Mouse (Mus musculus) stomach, postnatal 0 days (tissue): ENCODE results near the gene Acvrl1.

ENCODE experiments used
- CTCF ChIP-seq: IDR thresholded peaks from 2 replicates; pipeline ENCODE4 v1.5.1; 2016; ENCODE audit warnings: antibody characterized with exemption, low read depth, mild to moderate bottlenecking, moderate library complexity
- EP300 ChIP-seq: optimal IDR thresholded peaks from 2 replicates; pipeline ENCODE3; 2016; ENCODE audit warnings: antibody characterized with exemption

DNA sequence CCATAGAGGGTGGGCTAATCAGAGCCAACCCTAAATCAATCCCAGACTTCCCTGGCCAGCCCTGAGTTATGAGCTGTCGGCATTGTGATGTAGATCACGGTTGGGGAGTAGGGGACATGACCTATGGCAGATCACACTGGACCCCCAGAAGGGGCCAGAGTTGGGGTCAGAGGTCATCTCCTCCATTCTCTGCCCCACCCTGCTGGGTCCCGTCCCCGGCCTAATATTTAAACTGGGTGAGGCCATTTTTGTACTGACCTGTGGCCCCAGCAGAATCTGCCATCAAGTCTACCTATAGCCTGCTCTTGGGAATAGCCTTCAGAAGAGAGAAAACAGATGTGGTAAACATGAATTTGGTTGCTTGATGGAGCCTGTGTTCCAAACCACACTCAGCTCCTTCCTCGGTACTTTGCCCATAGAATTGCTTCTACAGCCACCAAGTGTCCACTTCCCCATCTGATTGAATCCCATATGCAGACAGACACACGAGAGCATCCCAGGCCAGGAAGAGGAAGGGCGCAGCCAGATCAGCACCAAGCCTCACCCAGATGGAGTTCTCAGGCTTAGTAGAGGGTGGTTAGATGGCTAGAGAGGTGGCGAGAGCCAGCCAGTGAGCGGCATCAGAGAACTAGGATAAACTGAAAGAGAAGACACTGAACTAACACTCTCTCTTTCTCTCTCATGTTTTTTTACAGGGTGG is 24.6 kb upstream of the Acvrl1 start:
- TF ChIP-seq CTCF, result no peak
- no peak for TF ChIP-seq EP300
